Mouse (Mus musculus) small intestine, adult 2 months (tissue): ENCODE data around the gene Slc22a3. TPM values are rescaled to one million over a fixed set of nuclear protein-coding genes. Genes with fewer than 3 reads are reported as not detected.
A peak's percentile ranks its signal among the peaks of the same experiment; 100 is the strongest.

Experiments used
- H3K27ac ChIP-seq: fragments of 200-500 bp; 2 replicates; pipeline ENCODE4 v1.5.1; 2012; ENCODE audit warnings: low read depth, low read length, control low read depth, inconsistent platforms; ENCODE audit not compliant: insufficient read depth
- H3K27me3 ChIP-seq: fragments of 200-500 bp; 2 replicates; pipeline ENCODE4 v1.6.1; 2012; ENCODE audit warnings: mild to moderate bottlenecking, moderate library complexity, low read length, inconsistent platforms; ENCODE audit not compliant: control insufficient read depth, insufficient read depth
- H3K36me3 ChIP-seq: fragments of 200-500 bp; 2 replicates; pipeline ENCODE4 v1.6.1; 2012; ENCODE audit warnings: mild to moderate bottlenecking, low read length, control low read depth, inconsistent platforms; ENCODE audit not compliant: control insufficient read depth, insufficient read depth
- H3K4me1 ChIP-seq: fragments of 200-500 bp; 2 replicates; pipeline ENCODE4 v1.6.1; 2012; ENCODE audit warnings: low read length, inconsistent platforms, mixed read lengths; ENCODE audit not compliant: control insufficient read depth, insufficient read depth, insufficient read length
- H3K4me3 ChIP-seq: fragments of 200-500 bp; 2 replicates; pipeline ENCODE4 v1.5.1; 2012; ENCODE audit warnings: low read depth, mild to moderate bottlenecking, control low read depth, inconsistent platforms, low read length, moderate library complexity
- CTCF ChIP-seq: fragments of 200-500 bp; IDR thresholded peaks from 2 replicates; pipeline ENCODE4 v1.5.1; 2012; ENCODE audit warnings: low read depth, mild to moderate bottlenecking, control low read depth, inconsistent platforms, low read length, moderate library complexity, mixed read lengths; ENCODE audit not compliant: insufficient replicate concordance, insufficient read length; ENCODE audit errors: extremely low read depth
- POLR2A ChIP-seq: fragments of 200-500 bp; IDR thresholded peaks from 2 replicates; pipeline ENCODE4 v1.6.1; 2012; ENCODE audit warnings: low read depth, mild to moderate bottlenecking, control low read depth, inconsistent platforms, low read length, moderate library complexity
- WGBS: fragments of 180-500 bp; shearing (Covaris S2); methylation state at CpG from one replicate; pipeline ENCODE4 v1.1.7; 2018; 5-methylcytosine and 5-hydroxymethylcytosine counted together
- polyA plus RNA-seq: library from polyadenylated mRNA; depleted of rRNA; stranded (reverse); fragments of >200 nt; gene quantifications from 2 replicates; pipeline ENCODE4 v1.2.3, GENCODE M21; 2012; rRNA removed

Gene Slc22a3
- polyA plus RNA-seq = 0.08 and 0.58 TPM in 2 replicates

DNA sequence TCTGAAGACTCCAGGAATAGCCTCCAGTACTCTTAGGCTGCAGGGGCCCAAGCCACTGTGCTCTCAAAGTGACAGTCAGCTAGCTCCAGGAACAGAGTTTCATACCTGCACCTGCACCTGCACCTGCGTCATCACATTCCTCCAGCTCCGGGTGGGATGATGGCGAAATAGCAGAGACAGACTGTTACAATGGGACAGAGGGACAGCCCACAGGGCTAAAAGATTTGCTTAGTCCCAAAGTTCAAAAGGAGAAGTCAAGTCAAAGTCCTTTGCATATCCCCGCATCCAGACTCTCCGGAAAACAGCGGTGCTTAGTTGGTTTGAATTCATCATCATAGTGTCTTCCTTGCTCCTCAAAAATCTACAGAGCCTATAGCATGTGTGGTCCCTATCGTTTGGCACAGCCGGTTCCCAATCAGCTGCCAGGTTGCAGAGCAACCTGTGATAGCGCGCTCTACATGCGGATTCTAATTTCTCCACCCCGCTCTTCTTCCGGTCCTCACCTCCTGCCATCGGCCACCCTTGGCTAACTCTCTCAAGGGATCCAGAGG is at the start of gene Slc22a3:
Gene Slc22a3 (minus strand): TSS at position 51 of the 551 bp plus-strand sequence.
- Histone ChIP-seq H3K4me1 (peaks cover 13% of the 10 kb centered on the region), H3K27me3 (no peaks in the 10 kb centered on the region; the same call in 1 of the 2 replicates), H3K36me3 (no peaks in the 10 kb centered on the region), H3K4me3 (peak within 1 kb of the TSS; percentile 54), H3K27ac (no peak within 1 kb of the TSS)
- no peak for TF ChIP-seq CTCF
- no peak for TF ChIP-seq POLR2A
- WGBS = 20% methylated on average over 14 of the region's 14 CpGs

DNA sequence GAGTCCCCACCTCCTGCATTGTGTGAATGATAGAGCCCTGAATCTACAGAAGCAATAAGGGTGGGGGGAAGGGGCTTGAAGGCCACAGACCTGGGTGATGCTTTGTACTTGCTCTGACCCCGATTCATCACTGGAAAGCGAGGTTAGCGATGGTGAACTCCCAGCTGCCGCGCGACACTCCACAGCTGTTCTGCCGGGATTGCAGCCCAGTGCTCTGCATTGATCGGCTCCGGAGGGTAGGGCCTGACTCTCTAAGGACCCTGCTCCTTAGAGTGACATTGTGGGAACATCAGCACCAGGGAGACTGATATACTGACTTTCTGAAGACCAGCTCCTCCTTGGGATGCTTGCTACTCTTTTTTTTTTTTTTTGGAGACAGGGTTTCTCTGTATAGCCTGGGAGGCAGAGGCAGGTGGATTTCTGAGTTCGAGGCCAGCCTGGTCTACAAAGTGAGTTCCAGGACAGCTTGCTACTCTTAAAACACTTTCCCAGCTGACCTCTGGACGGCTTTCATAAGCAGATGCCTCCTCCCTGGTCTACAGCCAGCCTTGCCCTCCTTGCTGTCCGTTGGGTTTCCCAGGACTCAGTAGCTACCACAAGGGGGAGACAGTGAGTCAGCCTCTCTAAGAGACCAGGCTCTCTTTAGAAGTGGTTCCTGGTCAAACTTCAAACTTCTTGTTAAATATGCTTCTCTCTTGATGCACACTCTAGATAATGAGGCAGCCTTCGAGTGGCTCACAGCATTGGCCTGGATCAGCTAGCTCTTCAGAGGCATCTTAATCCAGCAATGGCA is 27.0 kb upstream of the Slc22a3 start:
- TF ChIP-seq POLR2A (no peak), CTCF (peak; percentile 78; the same call in 1 of the 2 replicates)
- 54% methylated on average over 13 of the region's 13 CpGs for WGBS
- H3K36me3 ChIP-seq = no peaks in the 10 kb centered on the region
- no peaks in the 10 kb centered on the region for H3K27me3 ChIP-seq
- H3K4me1 ChIP-seq = no peaks in the 10 kb centered on the region
- H3K27ac ChIP-seq = no peak overlapping the region
- no peak overlapping the region for H3K4me3 ChIP-seq

- TF ChIP-seq CTCF = peak; percentile 64; the same call in 1 of the 2 replicates
- no peak for TF ChIP-seq POLR2A
- no peaks in the 10 kb centered on the region for H3K36me3 ChIP-seq
- no peaks in the 10 kb centered on the region for H3K27me3 ChIP-seq
- peak overlapping the region; percentile 24 for H3K4me3 ChIP-seq
- H3K4me1 ChIP-seq = no peaks in the 10 kb centered on the region
- 22% methylated on average over 5 of the region's 5 CpGs for WGBS
- H3K27ac ChIP-seq = no peak overlapping the region
Measured at GRCm38 (mm10) chr17:12532115-12532514, 24.6 kb upstream of the Slc22a3 start.

DNA sequence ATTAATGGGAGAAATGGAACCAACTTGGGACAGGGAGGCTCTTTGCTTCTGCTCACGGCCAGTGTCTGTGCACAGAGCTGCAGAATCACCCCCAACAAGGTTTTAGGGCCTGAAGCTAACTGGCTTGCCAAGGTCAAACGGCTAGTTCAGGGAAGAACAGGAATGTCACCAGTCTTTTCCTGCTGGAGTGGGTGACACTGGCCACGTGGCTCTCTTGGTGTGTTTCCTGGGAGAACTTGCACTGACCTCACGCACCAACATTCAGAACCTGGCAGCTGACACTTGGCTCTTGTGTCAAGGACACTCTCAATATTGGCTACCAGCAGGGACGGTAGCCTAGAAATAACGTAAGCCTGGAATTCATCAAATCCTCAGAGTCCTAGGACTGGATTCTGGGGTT is 22.6 kb upstream of the Slc22a3 start:
- no peaks in the 10 kb centered on the region for H3K4me1 ChIP-seq
- 78% methylated on average over 6 of the region's 6 CpGs for WGBS

GRCm38 (mm10) chr17:12529384-12529985 is 22.0 kb upstream of the Slc22a3 start:
- WGBS = 75% methylated on average over 4 of the region's 4 CpGs

More for the DNA sequence above, 22.6 kb upstream of the Slc22a3 start:
- no peak for TF ChIP-seq POLR2A
- no peak for TF ChIP-seq CTCF
- Histone ChIP-seq H3K27ac (no peak overlapping the region), H3K27me3 (no peaks in the 10 kb centered on the region), H3K36me3 (no peaks in the 10 kb centered on the region), H3K4me3 (no peak overlapping the region)

DNA sequence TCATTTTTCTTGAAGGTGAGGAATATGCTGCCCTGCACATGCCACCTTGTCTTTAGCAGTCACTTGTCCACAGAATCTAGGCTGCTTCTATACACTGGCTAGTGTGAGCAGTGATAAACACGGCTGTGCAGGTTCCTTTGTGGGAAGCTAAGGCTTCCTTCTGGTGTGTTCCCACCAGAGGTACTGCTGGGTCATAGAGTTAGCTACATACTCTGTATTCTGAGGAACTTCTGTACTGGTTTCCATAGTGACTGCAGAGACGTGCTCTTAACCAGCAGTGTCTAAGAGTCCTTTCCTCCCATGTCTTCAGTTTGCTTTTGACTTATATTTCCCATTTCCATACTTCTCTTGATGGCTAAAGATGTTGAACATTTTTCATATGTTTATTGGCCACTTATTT is 11.6 kb upstream of the Slc22a3 start:
- Histone ChIP-seq H3K27ac (no peak overlapping the region), H3K4me1 (peaks cover 7% of the 10 kb centered on the region; the same call in 1 of the 2 replicates), H3K4me3 (no peak overlapping the region), H3K27me3 (no peaks in the 10 kb centered on the region), H3K36me3 (no peaks in the 10 kb centered on the region)
- 33% methylated on average over 2 of the region's 2 CpGs for WGBS
- TF ChIP-seq POLR2A (no peak), CTCF (no peak)

More at GRCm38 (mm10) chr17:12529384-12529985, 22.0 kb upstream of the Slc22a3 start:
- H3K27me3 ChIP-seq = no peaks in the 10 kb centered on the region
- no peaks in the 10 kb centered on the region for H3K36me3 ChIP-seq
- no peak overlapping the region for H3K4me3 ChIP-seq
- no peak for TF ChIP-seq POLR2A
- TF ChIP-seq CTCF = no peak
- no peak overlapping the region for H3K27ac ChIP-seq
- H3K4me1 ChIP-seq = no peaks in the 10 kb centered on the region

DNA sequence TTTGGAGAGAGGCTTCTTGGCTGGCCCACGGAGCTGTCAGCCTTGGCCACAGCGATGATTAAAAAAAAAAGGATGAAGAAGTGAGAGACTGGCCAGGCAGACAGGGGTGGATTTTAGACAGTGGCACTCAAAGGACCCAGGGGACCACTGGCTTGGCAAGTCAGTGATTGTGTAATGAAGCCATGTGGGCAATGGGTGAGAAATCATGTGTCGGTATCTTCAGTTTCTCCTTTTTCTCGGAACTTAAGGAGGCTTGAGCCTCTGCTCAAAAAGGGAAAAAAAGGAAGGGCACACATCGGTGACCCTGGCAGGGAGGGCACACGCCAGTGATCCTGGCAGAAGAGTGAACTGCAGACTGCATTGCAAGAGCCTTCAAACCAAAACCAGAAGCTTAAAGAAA is 10.7 kb upstream of the Slc22a3 start:
- no peak overlapping the region for H3K27ac ChIP-seq
- 73% methylated on average over 6 of the region's 6 CpGs for WGBS
- peaks cover 12% of the 10 kb centered on the region; the same call in 1 of the 2 replicates for H3K4me1 ChIP-seq
- TF ChIP-seq CTCF (no peak), POLR2A (no peak)
- H3K36me3 ChIP-seq = no peaks in the 10 kb centered on the region
- H3K27me3 ChIP-seq = no peaks in the 10 kb centered on the region
- H3K4me3 ChIP-seq = no peak overlapping the region
